Mouse (Mus musculus): Measurements from ENCODE around the gene Ralgapa1. TPM values are rescaled to one million over a fixed set of nuclear protein-coding genes. Genes with fewer than 3 reads are reported as not detected.

Ralgapa1 gene
- polyA plus RNA-seq, 1 experiment: 3.6 TPM

Small RNAs within 50 kb of the gene (microRNA-seq; reads per million reads assigned to microRNA genes)
- gene Gm23394 (ENCODE audit: borderline microRNAs expressed): 1.2 reads per million, percentile 26 among the genes with 10 or more reads in this experiment

Other genes with a start within 250 kb of the Ralgapa1 start
- gene Insm2, start 221.7 kb downstream of the Ralgapa1 start, polyA plus RNA-seq (2012; fragmentation: generic; extraction: Trizol): not detected
- gene Brms1l, start 15.2 kb upstream of the Ralgapa1 start, polyA plus RNA-seq (2012; fragmentation: generic; extraction: Trizol): 22.5 TPM

Measured in C2C12 (cell line).